Mouse (Mus musculus) erythroblast, embryonic 14.5 days (primary cell): ENCODE measurements around the gene Fbxo7.

Source experiments
- GATA1 ChIP-seq: IDR thresholded peaks from 2 replicates; pipeline ENCODE4 v1.6.1; 2012; ENCODE audit warnings: low read length, inconsistent platforms, mixed read lengths
- TAL1 ChIP-seq: IDR thresholded peaks from 3 replicates; pipeline ENCODE4 v1.6.1; 2012; ENCODE audit warnings: low read length, inconsistent platforms, mixed read lengths

DNA sequence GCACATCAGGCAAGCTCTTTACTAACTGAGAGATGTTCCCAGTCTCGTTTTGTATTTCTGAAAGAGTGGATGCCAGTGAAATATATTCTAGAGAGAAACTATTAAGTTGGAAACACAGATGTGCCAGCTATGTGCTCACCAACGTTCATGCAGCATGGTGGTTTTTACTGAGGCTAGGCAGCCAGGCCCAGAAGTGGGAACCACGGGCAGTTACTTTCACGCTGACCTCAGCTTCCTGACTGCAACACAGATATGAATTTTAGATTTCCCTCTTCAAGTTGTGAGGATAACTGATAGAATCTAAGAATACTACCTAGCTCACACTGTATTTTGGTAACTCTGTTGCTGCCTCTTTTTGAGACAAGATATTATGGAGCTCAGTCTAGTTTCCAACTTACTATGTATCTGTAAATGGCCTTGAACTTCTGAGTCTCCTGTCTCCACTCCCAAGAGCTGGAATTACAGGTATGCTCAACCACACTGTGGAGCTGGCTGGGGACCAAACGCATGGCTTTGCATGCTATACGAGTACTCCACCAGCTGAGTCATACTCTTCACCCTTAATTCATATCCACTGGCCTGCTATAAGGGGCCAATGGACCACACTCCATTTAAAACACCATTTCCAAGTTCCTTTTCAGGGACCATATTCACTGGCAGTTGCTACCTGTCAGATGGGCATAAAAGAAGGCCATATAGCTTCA, 32.2 kb upstream of the Fbxo7 start:
- TF ChIP-seq TAL1 = no peak
- no peak for TF ChIP-seq GATA1
